Mouse (Mus musculus) heart, embryonic 12.5 days (tissue): Measurements from ENCODE around the gene Gli1. TPM values are rescaled to one million over a fixed set of nuclear protein-coding genes. Genes with fewer than 3 reads are reported as not detected.
A peak's percentile ranks its signal among the peaks of the same experiment; 100 is the strongest.

ENCODE experiments used
- ATAC-seq: fragments of 200-750 bp; cut with Nextera tagmentation; 2 replicates; pipeline ENCODE4 v1.8.0; 2017; ENCODE audit warnings: moderate TSS enrichment, moderate library complexity; ENCODE audit not compliant: insufficient number of reproducible peaks, low FRiP score
- H3K27ac ChIP-seq: fragments of 300-500 bp; sonication (generic); 2 replicates; pipeline ENCODE4 v1.5.1; 2016; ENCODE audit warnings: mild to moderate bottlenecking, moderate library complexity; ENCODE audit not compliant: poor library complexity, severe bottlenecking
- H3K27me3 ChIP-seq: fragments of 300-500 bp; sonication (generic); replicated peaks from 2 replicates; pipeline ENCODE4 v1.6.1; 2016; ENCODE audit warnings: mild to moderate bottlenecking, moderate library complexity
- H3K36me3 ChIP-seq: fragments of 300-500 bp; sonication (generic); 2 replicates; pipeline ENCODE4 v1.6.1; 2016; ENCODE audit warnings: mild to moderate bottlenecking, moderate library complexity
- H3K4me1 ChIP-seq: fragments of 300-500 bp; sonication (generic); replicated peaks from 2 replicates; pipeline ENCODE4 v1.6.1; 2016; ENCODE audit warnings: mild to moderate bottlenecking
- H3K4me2 ChIP-seq: fragments of 300-500 bp; sonication (generic); 2 replicates; pipeline ENCODE4 v1.6.1; 2016; ENCODE audit warnings: mild to moderate bottlenecking, moderate library complexity
- H3K4me3 ChIP-seq: fragments of 300-500 bp; sonication (generic); 2 replicates; pipeline ENCODE4 v1.5.1; 2016; ENCODE audit warnings: mild to moderate bottlenecking
- H3K9ac ChIP-seq: fragments of 300-500 bp; sonication (generic); 2 replicates; pipeline ENCODE4 v1.6.1; 2016; ENCODE audit warnings: mild to moderate bottlenecking, moderate library complexity
- H3K9me3 ChIP-seq: fragments of 300-500 bp; sonication (generic); replicated peaks from 2 replicates; pipeline ENCODE4 v1.6.1; 2016; ENCODE audit warnings: mild to moderate bottlenecking, moderate library complexity
- WGBS: fragments of 180-500 bp; shearing (Covaris S2); methylation state at CpG from one replicate; pipeline ENCODE4 v1.1.7; 2016; 5-methylcytosine and 5-hydroxymethylcytosine counted together
- polyA plus RNA-seq: library from polyadenylated mRNA; unstranded; fragments of >200 nt; fragmentation: Nextera tagmentation; extraction: Ambion mirVana; gene quantifications from 2 replicates; pipeline ENCODE4 v1.2.1, GENCODE M21; 2016

Gli1 gene
- polyA plus RNA-seq, 1 experiment from 2014 or later = 0.31 TPM

- peak overlapping the region; percentile 69 for H3K4me3 ChIP-seq
- H3K27me3 ChIP-seq = no peaks in the 10 kb centered on the region
- peak overlapping the region; percentile 97 for H3K4me2 ChIP-seq
- WGBS = under 1% methylated on average over 15 of the region's 15 CpGs
- H3K9ac ChIP-seq = peak overlapping the region; percentile 84
- H3K36me3 ChIP-seq = peaks cover 43% of the 10 kb centered on the region
- no peaks in the 10 kb centered on the region for H3K9me3 ChIP-seq
- H3K4me1 ChIP-seq = peaks cover 60% of the 10 kb centered on the region
- H3K27ac ChIP-seq = peak overlapping the region; percentile 99
- ATAC-seq = peak; percentile 26
Measured at GRCm38 (mm10) chr10:127289573-127290191, 52.1 kb downstream of the Gli1 start.

GRCm38 (mm10) chr10:127288800-127289572, 52.8 kb downstream of the Gli1 start, which contains the start of gene Mbd6:
Gene Mbd6 (minus strand): TSS chr10:127289018.
- WGBS = under 1% methylated on average over 56 of the region's 65 CpGs
- ATAC-seq = peak; percentile 64
- no peaks in the 10 kb centered on the region for H3K9me3 ChIP-seq
- H3K27me3 ChIP-seq = no peaks in the 10 kb centered on the region
- peak within 1 kb of the TSS; percentile 99 for H3K27ac ChIP-seq
- H3K4me3 ChIP-seq = peak within 1 kb of the TSS; percentile 69
- H3K4me2 ChIP-seq = peak within 1 kb of the TSS; percentile 97
- peaks cover 61% of the 10 kb centered on the region for H3K4me1 ChIP-seq
- H3K36me3 ChIP-seq = peaks cover 43% of the 10 kb centered on the region
- H3K9ac ChIP-seq = peak within 1 kb of the TSS; percentile 84

GRCm38 (mm10) chr10:127288328-127288799, 53.4 kb downstream of the Gli1 start:
- peaks cover 55% of the 10 kb centered on the region for H3K4me1 ChIP-seq
- peak overlapping the region; percentile 69 for H3K4me3 ChIP-seq
- H3K36me3 ChIP-seq = peaks cover 43% of the 10 kb centered on the region
- H3K9ac ChIP-seq = peak overlapping the region; percentile 84
- no peaks in the 10 kb centered on the region for H3K9me3 ChIP-seq
- no peaks in the 10 kb centered on the region for H3K27me3 ChIP-seq
- H3K4me2 ChIP-seq = peak overlapping the region; percentile 97
- ATAC-seq = peak; percentile 22
- 2% methylated on average over 14 of the region's 28 CpGs for WGBS
- H3K27ac ChIP-seq = peak overlapping the region; percentile 99

- Histone ChIP-seq H3K27me3 (no peaks in the 10 kb centered on the region), H3K4me3 (peak overlapping the region; percentile 69), H3K36me3 (peaks cover 45% of the 10 kb centered on the region), H3K9me3 (no peaks in the 10 kb centered on the region), H3K4me2 (peak overlapping the region; percentile 97), H3K4me1 (peaks cover 51% of the 10 kb centered on the region), H3K9ac (peak overlapping the region; percentile 84), H3K27ac (peak overlapping the region; percentile 99)
- ATAC-seq = no peak
- WGBS = 0% methylated on average over 3 of the region's 3 CpGs
Measured at GRCm38 (mm10) chr10:127287936-127288293, 53.9 kb downstream of the Gli1 start.

GRCm38 (mm10) chr10:127287271-127287935, 54.4 kb downstream of the Gli1 start:
- no peak for ATAC-seq
- Histone ChIP-seq H3K4me1 (peaks cover 51% of the 10 kb centered on the region), H3K4me2 (peak overlapping the region; percentile 97), H3K36me3 (peaks cover 50% of the 10 kb centered on the region), H3K4me3 (peak overlapping the region; percentile 69), H3K9ac (peak overlapping the region; percentile 84), H3K27ac (peak overlapping the region; percentile 99), H3K9me3 (no peaks in the 10 kb centered on the region), H3K27me3 (no peaks in the 10 kb centered on the region)
- WGBS = 74% methylated on average over 15 of the region's 15 CpGs

- no peak for ATAC-seq
- Histone ChIP-seq H3K36me3 (peaks cover 57% of the 10 kb centered on the region), H3K4me2 (peak overlapping the region; percentile 97), H3K27ac (no peak overlapping the region), H3K9me3 (no peaks in the 10 kb centered on the region), H3K9ac (peak overlapping the region; percentile 84; the same call in 1 of the 2 replicates), H3K27me3 (no peaks in the 10 kb centered on the region), H3K4me3 (peak overlapping the region; percentile 69), H3K4me1 (peaks cover 45% of the 10 kb centered on the region)
- WGBS = 64% methylated on average over 7 of the region's 7 CpGs
Measured at GRCm38 (mm10) chr10:127286730-127287129, 55.0 kb downstream of the Gli1 start.

- Histone ChIP-seq H3K4me1 (peaks cover 42% of the 10 kb centered on the region), H3K9ac (0 out of 2 replicates have a peak overlapping the region, but pooled peaks have one; percentile 34), H3K9me3 (no peaks in the 10 kb centered on the region), H3K27ac (no peak overlapping the region), H3K27me3 (no peaks in the 10 kb centered on the region), H3K4me2 (peak overlapping the region; percentile 97; the same call in 1 of the 2 replicates), H3K36me3 (peaks cover 62% of the 10 kb centered on the region), H3K4me3 (no peak overlapping the region)
- WGBS = 75% methylated on average over 7 of the region's 7 CpGs
- no peak for ATAC-seq
Measured at GRCm38 (mm10) chr10:127286194-127286593, 55.6 kb downstream of the Gli1 start.

GRCm38 (mm10) chr10:127285644-127286043, 56.1 kb downstream of the Gli1 start:
- Histone ChIP-seq H3K4me3 (no peak overlapping the region), H3K36me3 (peaks cover 68% of the 10 kb centered on the region), H3K4me1 (peaks cover 42% of the 10 kb centered on the region), H3K9me3 (no peaks in the 10 kb centered on the region), H3K27ac (no peak overlapping the region), H3K4me2 (no peak overlapping the region), H3K27me3 (no peaks in the 10 kb centered on the region), H3K9ac (peak overlapping the region; percentile 34; the same call in 1 of the 2 replicates)
- no peak for ATAC-seq
- 84% methylated on average over 13 of the region's 13 CpGs for WGBS

GRCm38 (mm10) chr10:127284724-127285500, 56.9 kb downstream of the Gli1 start:
- no peak overlapping the region for H3K27ac ChIP-seq
- WGBS = 77% methylated on average over 10 of the region's 11 CpGs
- H3K27me3 ChIP-seq = no peaks in the 10 kb centered on the region
- no peaks in the 10 kb centered on the region for H3K9me3 ChIP-seq
- H3K4me2 ChIP-seq = no peak overlapping the region
- no peak overlapping the region for H3K4me3 ChIP-seq
- ATAC-seq = no peak
- 0 out of 2 replicates have a peak overlapping the region, but pooled peaks have one; percentile 34 for H3K9ac ChIP-seq
- peaks cover 42% of the 10 kb centered on the region for H3K4me1 ChIP-seq
- peaks cover 75% of the 10 kb centered on the region for H3K36me3 ChIP-seq

GRCm38 (mm10) chr10:127284105-127284622, 57.6 kb downstream of the Gli1 start:
- Histone ChIP-seq H3K4me3 (no peak overlapping the region), H3K4me2 (no peak overlapping the region), H3K9ac (no peak overlapping the region), H3K27me3 (no peaks in the 10 kb centered on the region), H3K4me1 (peaks cover 38% of the 10 kb centered on the region), H3K36me3 (peaks cover 82% of the 10 kb centered on the region), H3K9me3 (no peaks in the 10 kb centered on the region), H3K27ac (no peak overlapping the region)
- 93% methylated on average over 7 of the region's 7 CpGs for WGBS
- ATAC-seq = no peak
